Mouse (Mus musculus) lung, postnatal 14 days (tissue): Measurements from ENCODE around the gene Ptgfrn.

Experiments
- DNase-seq: peaks from one replicate; pipeline ENCODE4 v3.0.0; 2021

Ptgfrn gene

GRCm38 (mm10) chr3:101034509-101034908, 75.6 kb downstream of the Ptgfrn start:
- DNase-seq, result no peak

- no peak for DNase-seq
These were observed 76.4 kb downstream of the Ptgfrn start for GRCm38 (mm10) chr3:101033644-101034043.

DNA sequence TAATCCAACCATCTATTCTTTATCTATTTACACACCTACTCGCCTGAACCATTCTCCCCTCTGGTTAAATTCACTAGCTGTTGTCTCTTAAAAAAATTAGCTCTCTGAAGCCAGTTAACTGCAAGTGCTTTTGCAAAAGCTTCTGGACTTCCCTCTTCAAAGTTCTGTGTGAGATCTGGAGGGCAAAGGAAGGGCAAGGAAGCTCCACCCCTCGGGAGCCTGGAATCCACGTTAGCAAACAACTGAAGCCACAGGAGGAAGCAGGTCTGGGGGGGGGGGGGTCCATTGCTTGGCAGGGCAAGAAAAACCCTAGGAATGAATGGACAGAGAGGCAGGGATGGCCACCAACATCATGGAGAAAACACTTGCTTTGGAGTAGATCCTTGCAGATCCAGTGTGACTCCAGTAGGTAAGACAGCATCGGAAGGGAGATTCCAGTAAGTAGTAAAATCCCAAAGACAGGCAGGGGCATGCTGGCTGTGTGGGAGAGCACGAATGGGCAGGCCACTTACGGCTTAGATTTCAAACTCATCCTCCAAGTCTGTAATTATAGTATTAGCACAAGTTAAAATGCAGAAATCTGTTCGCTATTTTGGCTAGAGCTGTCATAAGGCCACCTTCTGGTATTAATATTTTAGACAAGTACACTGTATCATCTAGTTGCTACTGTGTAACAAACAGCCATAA, 78.5 kb downstream of the Ptgfrn start:
- DNase-seq, result peak; percentile 30

GRCm38 (mm10) chr3:101030630-101031029, 79.4 kb downstream of the Ptgfrn start:
- no peak for DNase-seq

- DNase-seq, result no peak
These were observed 80.7 kb downstream of the Ptgfrn start, which contains the start of gene Cd101 for GRCm38 (mm10) chr3:101029339-101029738. TSS of gene Cd101 (minus strand) at chr3:101029556.

GRCm38 (mm10) chr3:101026741-101027140, 83.3 kb downstream of the Ptgfrn start:
- DNase-seq, result no peak

DNA sequence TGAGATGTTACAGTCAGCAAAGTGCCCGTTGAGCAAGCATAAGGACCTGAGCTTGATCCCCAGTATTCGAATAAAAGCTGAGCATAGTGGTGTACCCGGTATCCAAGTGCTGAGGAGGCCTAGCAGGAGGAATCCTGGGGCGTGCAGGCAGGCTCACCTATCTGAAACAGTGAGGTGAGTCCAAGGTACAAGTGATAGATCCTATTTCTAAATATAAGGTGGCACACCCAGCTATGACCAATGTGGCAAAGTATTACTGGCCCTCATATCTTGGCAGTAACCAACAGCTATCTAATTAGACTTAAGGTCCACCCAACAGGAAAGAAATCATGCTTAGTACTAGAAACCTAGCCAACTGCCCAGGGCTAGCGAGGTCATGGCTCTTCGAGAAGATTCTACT, 87.1 kb downstream of the Ptgfrn start:
- DNase-seq, result no peak

DNA sequence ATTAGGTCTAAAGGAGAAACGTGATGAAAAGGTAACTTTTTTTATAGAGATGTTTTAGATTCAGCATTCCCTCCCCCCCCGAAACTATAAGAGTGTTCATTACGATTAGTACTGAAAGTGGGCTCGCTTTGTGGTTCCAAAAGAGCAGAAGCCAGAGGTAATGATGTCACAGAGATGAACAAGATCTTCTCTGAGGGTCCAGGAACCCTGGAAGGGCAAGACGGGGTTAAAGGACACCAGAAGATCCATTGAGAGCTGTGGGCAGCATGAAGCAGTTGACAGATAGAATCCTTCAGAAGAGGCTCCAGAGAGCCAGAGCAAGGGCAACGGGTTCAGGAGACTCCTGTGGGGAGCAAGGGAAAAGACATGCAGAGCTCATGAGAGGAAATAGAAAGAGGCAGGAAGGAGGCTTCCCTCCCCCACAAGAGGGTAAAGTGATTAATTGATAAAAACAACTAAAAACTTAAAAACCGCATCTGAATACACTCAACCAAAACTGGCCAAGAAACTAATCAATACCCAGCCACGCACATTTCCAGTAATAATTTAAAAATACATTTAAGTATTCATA, 88.5 kb downstream of the Ptgfrn start:
- DNase-seq, result no peak

DNA sequence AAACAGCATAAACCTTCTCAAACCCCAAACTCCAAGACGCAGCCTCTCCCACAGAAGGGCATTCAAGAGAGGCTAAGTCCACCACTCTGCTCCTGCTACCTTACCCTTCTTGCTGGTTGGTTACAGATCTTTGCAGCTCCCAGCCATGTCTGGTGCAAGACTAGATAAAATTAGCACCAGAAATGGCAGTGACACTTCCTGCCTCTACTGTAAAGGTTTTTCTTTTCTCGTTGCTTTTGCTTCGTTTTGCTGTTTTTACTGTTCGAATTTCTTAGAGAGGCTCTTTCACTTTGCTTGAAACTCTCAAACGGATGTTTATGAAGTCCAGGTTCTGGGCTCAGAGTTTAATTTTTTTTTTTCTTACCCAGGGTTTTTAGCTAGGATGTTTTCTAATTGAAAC, 89.0 kb downstream of the Ptgfrn start:
- DNase-seq, result no peak

GRCm38 (mm10) chr3:101018494-101018893, 91.6 kb downstream of the Ptgfrn start:
- DNase-seq, result no peak

GRCm38 (mm10) chr3:101016050-101016449, 94.0 kb downstream of the Ptgfrn start:
- no peak for DNase-seq

DNA sequence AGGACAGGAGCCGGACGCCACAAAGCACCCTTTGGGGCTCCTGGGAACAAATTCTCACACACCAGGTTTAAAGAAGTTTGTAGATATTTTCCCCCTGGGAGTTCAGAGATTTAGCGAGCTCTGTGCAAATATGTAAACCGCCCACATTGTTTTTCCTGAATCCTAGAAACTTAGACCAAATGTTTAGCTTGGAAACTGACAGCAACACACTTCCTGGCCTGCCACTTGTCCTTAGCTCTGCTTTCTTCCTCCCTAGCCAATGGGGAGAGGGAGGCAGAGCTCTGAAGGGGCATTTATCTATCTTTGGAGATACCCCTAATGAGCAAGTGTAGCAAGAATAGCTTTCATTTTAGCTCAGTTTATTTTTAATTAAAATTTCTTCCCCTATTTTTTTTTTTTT, 94.8 kb downstream of the Ptgfrn start:
- DNase-seq, result no peak

GRCm38 (mm10) chr3:101013536-101013935, 96.5 kb downstream of the Ptgfrn start:
- no peak for DNase-seq

DNA sequence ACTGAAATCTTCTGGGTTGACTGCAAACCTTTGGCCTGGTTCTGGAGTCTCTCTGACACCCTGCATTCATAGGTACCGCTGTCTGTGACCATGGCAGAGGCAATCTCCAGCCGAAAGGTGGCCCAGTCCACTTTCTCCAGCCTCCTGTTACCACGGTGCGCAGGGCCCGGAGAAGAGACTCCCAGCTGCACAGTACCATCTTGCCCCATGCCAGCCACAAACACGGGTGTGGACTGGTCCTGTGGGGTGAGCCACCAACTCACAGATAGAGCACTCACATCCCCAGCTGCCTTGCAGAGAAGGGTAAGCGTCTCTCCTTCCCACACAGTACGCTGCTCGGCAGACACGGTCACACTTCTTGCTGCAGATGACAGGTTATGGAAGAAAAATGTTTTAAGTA, 97.1 kb downstream of the Ptgfrn start:
- DNase-seq, result no peak

DNA sequence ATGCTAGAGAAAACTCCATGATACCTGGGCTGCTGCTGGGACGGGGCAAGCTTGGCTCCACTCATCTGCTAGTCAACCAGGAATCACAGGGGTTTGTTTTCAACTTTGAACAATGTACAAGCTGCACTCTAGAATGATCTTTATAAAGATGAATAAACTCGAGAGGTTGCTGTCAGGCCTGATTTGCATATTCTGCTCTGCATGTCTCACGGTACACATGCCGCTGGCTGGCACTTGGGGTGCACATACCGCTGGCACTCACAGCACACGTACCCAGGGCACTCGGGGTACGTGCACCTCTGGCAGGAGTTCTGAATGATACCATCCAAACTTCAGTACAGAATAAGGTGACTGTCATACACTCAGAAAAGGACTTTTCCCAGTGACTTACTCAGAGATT, 97.5 kb downstream of the Ptgfrn start:
- DNase-seq, result no peak

DNA sequence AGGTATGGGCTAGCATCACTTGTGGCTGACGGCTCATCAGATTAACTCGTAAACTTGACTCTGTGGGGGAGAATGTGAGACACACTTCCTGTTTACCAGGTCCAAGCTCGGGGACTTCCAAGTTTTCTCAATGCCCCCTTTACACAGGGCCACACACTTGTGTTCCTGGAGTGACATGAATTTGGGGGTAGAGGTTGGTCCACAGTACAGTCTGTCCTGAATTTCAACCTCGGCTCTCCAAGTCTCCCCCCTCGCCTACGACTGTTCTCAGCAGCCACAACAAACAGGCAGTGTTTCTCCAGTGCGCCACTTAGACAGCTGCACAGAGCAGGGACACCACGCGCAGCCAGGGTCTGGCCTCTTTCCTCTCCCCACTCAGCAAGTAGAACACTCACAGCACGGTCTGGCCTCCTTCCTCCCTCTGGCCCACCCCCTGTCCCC, 97.9 kb downstream of the Ptgfrn start:
- DNase-seq, result no peak

GRCm38 (mm10) chr3:101011203-101011600, 98.9 kb downstream of the Ptgfrn start:
- DNase-seq, result no peak

DNA sequence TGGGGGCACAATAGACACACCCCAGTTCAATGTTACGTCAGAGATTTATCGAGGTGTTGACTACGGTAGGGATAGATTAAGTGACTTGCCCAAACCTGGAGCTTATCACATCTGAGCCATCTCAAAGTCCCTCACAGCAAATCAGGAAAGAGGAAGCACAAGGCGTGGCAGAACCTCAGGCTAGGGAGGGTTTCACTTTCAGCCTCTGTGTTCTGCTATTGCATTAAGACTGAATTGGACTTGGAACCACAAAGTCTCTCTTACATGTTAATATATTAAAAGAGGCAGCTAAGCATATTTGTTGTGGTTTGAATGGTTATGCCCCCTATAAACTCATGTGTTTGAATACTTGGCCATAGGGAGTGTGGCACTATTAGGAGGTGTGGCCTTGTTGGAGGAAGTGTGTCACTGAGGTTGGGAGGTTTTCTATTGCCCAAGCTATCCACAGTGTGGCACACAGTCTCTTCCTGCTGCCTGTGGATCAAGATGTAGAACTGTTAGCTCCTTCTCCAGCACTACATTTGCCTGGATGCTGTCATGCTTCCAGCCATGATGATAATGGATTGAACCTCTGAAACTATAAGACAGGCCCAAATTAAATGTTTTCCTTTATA, 99.4 kb downstream of the Ptgfrn start:
- no peak for DNase-seq

DNA sequence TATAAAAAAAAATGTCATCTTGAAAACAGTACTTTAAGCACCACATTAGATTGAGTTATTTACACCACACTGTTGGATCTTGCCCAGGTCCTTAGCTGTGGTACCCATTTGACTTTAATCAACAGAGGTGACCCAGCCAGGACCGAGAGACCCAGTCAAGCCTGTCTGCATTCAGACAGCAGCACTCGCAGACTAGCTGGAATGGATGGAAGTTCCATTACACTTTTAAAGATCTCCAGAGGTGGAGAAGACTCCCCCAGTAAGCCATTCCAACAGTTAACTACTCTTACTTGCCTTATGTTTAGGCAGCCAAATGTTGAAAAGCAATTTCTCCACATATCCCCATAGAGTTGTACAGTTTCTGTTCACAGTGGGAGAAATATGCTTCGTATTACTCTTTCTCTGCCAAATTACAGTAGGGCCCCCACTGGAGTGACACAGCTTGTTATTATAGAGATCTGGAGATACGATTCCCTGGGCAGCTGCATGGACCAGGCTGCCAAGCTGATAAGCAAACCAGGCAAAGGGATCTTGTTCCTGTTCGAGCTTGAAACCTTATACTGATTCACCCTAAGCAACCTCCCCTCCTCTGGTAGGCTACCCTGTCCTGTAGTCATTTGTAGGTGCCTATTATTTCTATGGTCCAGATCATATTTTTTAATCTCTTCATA, 102.8 kb downstream of the Ptgfrn start:
- no peak for DNase-seq

- DNase-seq, result no peak
These were observed 104.7 kb downstream of the Ptgfrn start for GRCm38 (mm10) chr3:101005392-101005791.

DNA sequence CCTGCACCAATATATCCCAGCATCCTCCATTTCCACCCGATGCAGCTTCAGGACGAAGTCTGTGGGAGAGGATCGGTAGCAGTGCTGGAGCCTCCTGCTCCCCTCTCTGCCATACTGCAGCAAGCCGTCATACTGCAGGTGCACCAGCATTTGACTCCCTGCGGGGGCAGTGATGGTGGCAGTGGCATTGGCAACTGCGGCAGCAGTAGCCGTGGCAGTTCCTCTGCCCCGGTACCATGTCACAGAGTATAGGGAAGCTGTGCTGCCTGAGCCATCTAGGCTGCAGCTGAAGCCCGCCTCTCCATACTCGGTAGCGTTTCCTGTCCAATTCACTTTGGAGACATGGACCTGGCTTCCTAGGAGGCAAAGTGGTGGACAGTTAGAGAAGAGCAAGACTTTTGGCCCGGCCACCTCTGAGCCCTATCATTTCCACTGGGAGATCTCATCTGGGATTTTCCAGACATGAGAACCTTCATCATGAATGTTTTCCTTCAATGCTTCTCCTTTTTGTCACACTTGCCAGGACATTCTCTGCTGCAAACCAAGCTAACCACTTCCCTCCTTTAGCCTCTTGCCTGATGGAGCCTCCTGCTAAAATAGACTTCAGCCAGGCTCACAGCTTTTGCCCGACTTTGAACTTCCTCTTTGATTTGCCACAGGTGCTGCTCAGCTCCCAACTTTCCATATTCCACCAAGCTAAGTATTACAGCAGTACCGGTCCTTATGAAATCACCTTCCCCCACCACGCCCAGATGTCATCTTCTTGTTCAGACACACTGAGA, 106.3 kb downstream of the Ptgfrn start:
- no peak for DNase-seq

DNA sequence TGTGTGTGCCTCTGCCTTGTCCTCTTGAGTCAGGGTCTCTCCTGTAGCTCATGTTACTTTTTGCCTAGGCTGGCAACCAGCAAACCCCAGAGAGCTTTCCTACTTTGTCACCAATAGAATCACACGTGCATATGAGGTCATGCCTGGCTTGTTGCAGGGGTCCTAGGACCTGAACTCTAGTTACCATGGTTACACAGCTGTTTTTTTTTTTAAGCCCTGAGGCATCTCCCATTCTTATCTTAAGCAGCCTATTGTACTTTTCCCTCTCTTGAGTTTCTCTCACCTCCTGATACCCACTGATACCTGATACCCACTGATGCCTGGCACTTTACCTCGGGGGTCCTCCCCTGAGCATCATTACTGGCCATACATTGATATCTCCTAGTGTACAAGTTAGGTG, 110.3 kb downstream of the Ptgfrn start:
- no peak for DNase-seq

DNA sequence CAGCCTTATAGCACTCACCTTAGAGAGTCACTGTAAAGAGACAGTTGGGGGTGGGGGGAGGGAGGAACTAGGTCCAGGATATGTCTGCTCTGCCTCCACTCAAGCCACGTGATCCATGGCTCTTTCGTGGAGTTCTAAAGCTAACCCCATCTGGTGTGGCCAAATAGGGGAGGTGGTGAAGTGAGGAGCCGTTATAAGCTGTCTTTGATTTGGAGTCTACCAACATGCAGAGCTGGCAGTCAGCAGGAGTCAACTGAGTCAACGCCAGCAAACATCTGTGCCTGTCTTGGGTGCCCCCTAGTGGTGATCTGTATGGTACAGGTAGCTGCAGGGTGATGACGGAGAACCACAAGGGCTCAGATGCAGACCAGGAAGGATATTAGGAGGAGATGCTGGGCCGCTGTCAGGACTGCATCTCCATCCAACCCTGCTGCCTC, 111.2 kb downstream of the Ptgfrn start:
- peak; percentile 90 for DNase-seq
